Mouse (Mus musculus): ENCODE data around the gene Fndc10. TPM values are rescaled to one million over a fixed set of nuclear protein-coding genes. Genes with fewer than 3 reads are reported as not detected.

The Fndc10 gene
- polyA plus RNA-seq, 1 experiment from 2014 or later = 2.8 TPM

GRCm38 (mm10) chr4:155654183-155654455, 40.0 kb upstream of the Fndc10 start:
- no peak; the same call in 1 of the 2 replicates for ATAC-seq (ENCODE audit: low FRiP score, low TSS enrichment)
- peak overlapping the region; percentile 68; the same call in 1 of the 2 replicates for H3K9ac ChIP-seq (ENCODE audit: low read depth, low read length)
- H3K9me3 ChIP-seq (ENCODE audit: control insufficient read depth, low read length) = no peaks in the 10 kb centered on the region
- WGBS = under 1% methylated on average over 6 of the region's 6 CpGs
- H3K4me2 ChIP-seq (replicated peaks; ENCODE audit: low read depth, low read length) = peak overlapping the region; percentile 92
- H3K27me3 ChIP-seq (ENCODE audit: control insufficient read depth, insufficient read depth, low read length) = peaks cover 22% of the 10 kb centered on the region
- H3K4me3 ChIP-seq (ENCODE audit: low read length) = peak overlapping the region; percentile 47
- H3K4me1 ChIP-seq (ENCODE audit: control insufficient read depth, insufficient read depth, low read length) = peaks cover 36% of the 10 kb centered on the region
- peaks cover 29% of the 10 kb centered on the region for H3K36me3 ChIP-seq (ENCODE audit: control insufficient read depth, insufficient read depth, low read length)
- no peak overlapping the region for H3K27ac ChIP-seq (ENCODE audit: low read depth, low read length)

DNA sequence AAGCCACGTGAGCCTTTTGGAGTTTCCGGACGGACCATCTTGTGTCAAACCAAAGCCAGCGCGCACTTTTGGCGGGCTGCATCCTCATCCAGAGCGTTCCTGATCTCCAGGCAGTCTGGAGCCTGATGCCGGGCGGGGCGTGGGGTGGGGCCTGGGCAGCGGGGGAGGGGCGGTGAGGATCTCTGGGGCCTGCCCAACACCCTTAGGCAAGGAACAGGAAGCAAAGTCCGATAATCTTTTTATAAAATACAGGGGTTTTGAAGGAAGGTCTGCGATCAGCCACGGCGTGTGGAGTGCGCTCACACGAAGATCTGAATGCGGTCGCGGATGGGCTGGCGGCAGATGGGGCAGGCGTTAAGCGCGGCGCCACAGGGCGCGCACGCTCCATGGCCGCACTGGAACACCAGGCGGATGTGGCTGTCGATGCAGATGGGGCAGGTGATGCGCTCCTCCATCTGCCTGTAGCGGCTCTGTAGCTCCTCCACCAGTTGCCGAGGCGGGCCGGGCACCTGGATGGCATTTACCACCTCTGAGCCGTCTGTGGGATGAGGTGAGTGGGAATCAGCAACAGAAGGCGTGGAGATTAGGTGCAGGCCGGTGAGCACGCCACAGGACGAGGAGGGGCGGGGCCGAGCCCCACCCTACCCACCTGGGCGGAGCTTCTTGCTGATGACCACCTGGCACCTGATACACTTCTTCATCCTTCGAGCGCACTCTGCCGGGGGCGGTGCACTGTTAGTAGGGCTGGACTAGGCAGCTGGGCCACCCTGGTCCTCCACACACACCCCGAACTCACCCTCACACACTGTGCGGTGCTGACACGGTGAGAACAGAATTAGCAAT, 39.5 kb upstream of the Fndc10 start:
- H3K9ac ChIP-seq (ENCODE audit: low read depth, low read length) = peak overlapping the region; percentile 68
- H3K27ac ChIP-seq (ENCODE audit: low read depth, low read length) = no peak overlapping the region
- H3K36me3 ChIP-seq (ENCODE audit: control insufficient read depth, insufficient read depth, low read length) = peaks cover 23% of the 10 kb centered on the region

GRCm38 (mm10) chr4:155656214-155656751, 37.9 kb upstream of the Fndc10 start:
- ATAC-seq (ENCODE audit: low FRiP score, low TSS enrichment) = no peak
- Histone ChIP-seq H3K27me3 (ENCODE audit: control insufficient read depth, insufficient read depth, low read length) (peaks cover 22% of the 10 kb centered on the region), H3K9me3 (ENCODE audit: control insufficient read depth, low read length) (no peaks in the 10 kb centered on the region), H3K9ac (ENCODE audit: low read depth, low read length) (no peak overlapping the region), H3K36me3 (ENCODE audit: control insufficient read depth, insufficient read depth, low read length) (peaks cover 7% of the 10 kb centered on the region; the same call in 1 of the 2 replicates), H3K4me3 (ENCODE audit: low read length) (no peak overlapping the region), H3K4me1 (ENCODE audit: control insufficient read depth, insufficient read depth, low read length) (peaks cover 34% of the 10 kb centered on the region), H3K27ac (ENCODE audit: low read depth, low read length) (no peak overlapping the region), H3K4me2 (replicated peaks; ENCODE audit: low read depth, low read length) (no peak overlapping the region)
- WGBS = 92% methylated on average over 13 of the region's 13 CpGs

More for the DNA sequence above, 39.5 kb upstream of the Fndc10 start:
- Histone ChIP-seq H3K4me3 (ENCODE audit: low read length) (peak overlapping the region; percentile 47), H3K27me3 (ENCODE audit: control insufficient read depth, insufficient read depth, low read length) (peaks cover 22% of the 10 kb centered on the region), H3K9me3 (ENCODE audit: control insufficient read depth, low read length) (no peaks in the 10 kb centered on the region), H3K4me2 (replicated peaks; ENCODE audit: low read depth, low read length) (peak overlapping the region; percentile 92), H3K4me1 (ENCODE audit: control insufficient read depth, insufficient read depth, low read length) (peaks cover 36% of the 10 kb centered on the region)
- ATAC-seq (ENCODE audit: low FRiP score, low TSS enrichment) = peak; percentile 41
- WGBS = 2% methylated on average over 52 of the region's 52 CpGs

- H3K4me1 ChIP-seq (ENCODE audit: control insufficient read depth, insufficient read depth, low read length) = peaks cover 14% of the 10 kb centered on the region
- 89% methylated on average over 10 of the region's 10 CpGs for WGBS
- ATAC-seq (ENCODE audit: low FRiP score, low TSS enrichment) = no peak
- H3K4me3 ChIP-seq (ENCODE audit: low read length) = no peak overlapping the region
- no peak overlapping the region for H3K4me2 ChIP-seq (replicated peaks; ENCODE audit: low read depth, low read length)
- H3K27me3 ChIP-seq (ENCODE audit: control insufficient read depth, insufficient read depth, low read length) = peaks cover 15% of the 10 kb centered on the region
- no peak overlapping the region for H3K9ac ChIP-seq (ENCODE audit: low read depth, low read length)
- no peak overlapping the region for H3K27ac ChIP-seq (ENCODE audit: low read depth, low read length)
- no peaks in the 10 kb centered on the region for H3K9me3 ChIP-seq (ENCODE audit: control insufficient read depth, low read length)
- peaks cover 5% of the 10 kb centered on the region; the same call in 1 of the 2 replicates for H3K36me3 ChIP-seq (ENCODE audit: control insufficient read depth, insufficient read depth, low read length)
These were observed 35.2 kb upstream of the Fndc10 start for GRCm38 (mm10) chr4:155658961-155659360.

- Histone ChIP-seq H3K4me2 (replicated peaks; ENCODE audit: low read depth, low read length) (no peak overlapping the region), H3K36me3 (ENCODE audit: control insufficient read depth, insufficient read depth, low read length) (peaks cover 5% of the 10 kb centered on the region; the same call in 1 of the 2 replicates), H3K27me3 (ENCODE audit: control insufficient read depth, insufficient read depth, low read length) (peaks cover under 1% of the 10 kb centered on the region; the same call in 1 of the 2 replicates), H3K9me3 (ENCODE audit: control insufficient read depth, low read length) (no peaks in the 10 kb centered on the region), H3K4me1 (ENCODE audit: control insufficient read depth, insufficient read depth, low read length) (no peaks in the 10 kb centered on the region), H3K9ac (ENCODE audit: low read depth, low read length) (no peak overlapping the region), H3K27ac (ENCODE audit: low read depth, low read length) (no peak overlapping the region), H3K4me3 (ENCODE audit: low read length) (no peak overlapping the region)
- 74% methylated on average over 12 of the region's 12 CpGs for WGBS
- no peak for ATAC-seq (ENCODE audit: low FRiP score, low TSS enrichment)
These were observed 33.5 kb upstream of the Fndc10 start for GRCm38 (mm10) chr4:155660641-155661040.

GRCm38 (mm10) chr4:155666903-155667302, 27.2 kb upstream of the Fndc10 start:
- no peaks in the 10 kb centered on the region for H3K36me3 ChIP-seq (ENCODE audit: control insufficient read depth, insufficient read depth, low read length)
- H3K4me3 ChIP-seq (ENCODE audit: low read length) = no peak overlapping the region
- no peak overlapping the region for H3K27ac ChIP-seq (ENCODE audit: low read depth, low read length)
- no peak overlapping the region for H3K4me2 ChIP-seq (replicated peaks; ENCODE audit: low read depth, low read length)
- no peak overlapping the region for H3K9ac ChIP-seq (ENCODE audit: low read depth, low read length)
- H3K4me1 ChIP-seq (ENCODE audit: control insufficient read depth, insufficient read depth, low read length) = peaks cover 9% of the 10 kb centered on the region; the same call in 1 of the 2 replicates
- H3K9me3 ChIP-seq (ENCODE audit: control insufficient read depth, low read length) = no peaks in the 10 kb centered on the region
- ATAC-seq (ENCODE audit: low FRiP score, low TSS enrichment) = no peak
- 0 out of 2 replicates have a peak, but pooled peaks cover 3% of the 10 kb centered on the region for H3K27me3 ChIP-seq (ENCODE audit: control insufficient read depth, insufficient read depth, low read length)

- Histone ChIP-seq H3K4me1 (ENCODE audit: control insufficient read depth, insufficient read depth, low read length) (peaks cover 9% of the 10 kb centered on the region; the same call in 1 of the 2 replicates), H3K9me3 (ENCODE audit: control insufficient read depth, low read length) (no peaks in the 10 kb centered on the region), H3K9ac (ENCODE audit: low read depth, low read length) (peak within 1 kb of the TSS; percentile 84), H3K27ac (ENCODE audit: low read depth, low read length) (peak within 1 kb of the TSS; percentile 77), H3K27me3 (ENCODE audit: control insufficient read depth, insufficient read depth, low read length) (0 out of 2 replicates have a peak, but pooled peaks cover 3% of the 10 kb centered on the region), H3K4me2 (replicated peaks; ENCODE audit: low read depth, low read length) (peak within 1 kb of the TSS; percentile 92), H3K4me3 (ENCODE audit: low read length) (peak within 1 kb of the TSS; percentile 93), H3K36me3 (ENCODE audit: control insufficient read depth, insufficient read depth, low read length) (no peaks in the 10 kb centered on the region)
- under 1% methylated on average over 73 of the region's 73 CpGs for WGBS
- ATAC-seq (ENCODE audit: low FRiP score, low TSS enrichment) = peak; percentile 98
These were observed 25.2 kb upstream of the Fndc10 start, which contains the start of gene Mib2 for GRCm38 (mm10) chr4:155668689-155669597. TSS of gene Mib2 (minus strand) at chr4:155669198.

- peak; percentile 38 for ATAC-seq (ENCODE audit: low FRiP score, low TSS enrichment)
- H3K4me3 ChIP-seq (ENCODE audit: low read length) = peak overlapping the region; percentile 93
- H3K4me2 ChIP-seq (replicated peaks; ENCODE audit: low read depth, low read length) = peak overlapping the region; percentile 92
- no peaks in the 10 kb centered on the region for H3K36me3 ChIP-seq (ENCODE audit: control insufficient read depth, insufficient read depth, low read length)
- H3K9me3 ChIP-seq (ENCODE audit: control insufficient read depth, low read length) = no peaks in the 10 kb centered on the region
- H3K27me3 ChIP-seq (ENCODE audit: control insufficient read depth, insufficient read depth, low read length) = 0 out of 2 replicates have a peak, but pooled peaks cover 3% of the 10 kb centered on the region
- peak overlapping the region; percentile 84; the same call in 1 of the 2 replicates for H3K9ac ChIP-seq (ENCODE audit: low read depth, low read length)
- WGBS = 2% methylated on average over 8 of the region's 8 CpGs
- peaks cover 9% of the 10 kb centered on the region; the same call in 1 of the 2 replicates for H3K4me1 ChIP-seq (ENCODE audit: control insufficient read depth, insufficient read depth, low read length)
- no peak overlapping the region for H3K27ac ChIP-seq (ENCODE audit: low read depth, low read length)
These were observed 24.5 kb upstream of the Fndc10 start for GRCm38 (mm10) chr4:155669598-155670075.
